Mouse (Mus musculus) MEL (cell line): ENCODE results near the gene Sec22b. TPM values are rescaled to one million over a fixed set of nuclear protein-coding genes. Genes with fewer than 3 reads are reported as not detected.

ENCODE experiments used
- DNase-seq: peaks from one replicate; pipeline ENCODE4 v3.0.0; 2011; ENCODE audit warnings: low read depth, low spot score
- H3K27ac ChIP-seq: 2 replicates; pipeline ENCODE4 v1.5.1; 2012; ENCODE audit warnings: low read depth, mild to moderate bottlenecking, control low read depth, low read length, moderate library complexity; ENCODE audit not compliant: control insufficient read depth
- H3K27me3 ChIP-seq, 2 experiments: fragments of 150-350 bp in 1 of 2; sonication (generic) in 1 of 2; 2 replicates each; pipeline ENCODE4 v1.6.1; 2012; ENCODE audit warnings: low read length in 2 of 2, mild to moderate bottlenecking in 2 of 2, improper control_type of control experiment in 1 of 2, moderate library complexity in 1 of 2; ENCODE audit not compliant: insufficient read depth in 2 of 2, control insufficient read depth in 1 of 2
- H3K36me3 ChIP-seq, 2 experiments: 2 replicates each; pipeline ENCODE4 v1.6.1; 2012 to 2014; ENCODE audit warnings: low read length in 2 of 2, improper control_type of control experiment in 1 of 2, inconsistent platforms in 1 of 2, mild to moderate bottlenecking in 1 of 2; ENCODE audit not compliant: insufficient read depth in 2 of 2, control insufficient read depth in 1 of 2
- H3K4me1 ChIP-seq, 2 experiments: fragments of 150-350 bp in 1 of 2; sonication (generic) in 1 of 2; 2 replicates each; pipeline ENCODE4 v1.6.1; 2012; ENCODE audit warnings: low read length in 2 of 2, improper control_type of control experiment in 1 of 2, mild to moderate bottlenecking in 1 of 2; ENCODE audit not compliant: insufficient read depth in 2 of 2, control insufficient read depth in 1 of 2
- H3K4me3 ChIP-seq, 2 experiments: fragments of 150-350 bp in 1 of 2; sonication (generic) in 1 of 2; 2 replicates each; pipeline ENCODE4 v1.5.1; 2012; ENCODE audit warnings: low read depth in 2 of 2, low read length in 2 of 2, mild to moderate bottlenecking in 2 of 2, moderate library complexity in 2 of 2, control low read depth in 1 of 2, improper control_type of control experiment in 1 of 2; ENCODE audit not compliant: control insufficient read depth in 1 of 2, insufficient read depth in 1 of 2
- H3K79me2 ChIP-seq: 2 replicates; pipeline ENCODE4 v1.6.1; 2012; ENCODE audit warnings: mild to moderate bottlenecking, low read length, moderate library complexity; ENCODE audit not compliant: control insufficient read depth, poor library complexity, insufficient read depth
- H3K9ac ChIP-seq: 2 replicates; pipeline ENCODE4 v1.6.1; 2012; ENCODE audit warnings: low read depth, mild to moderate bottlenecking, control low read depth, low read length, moderate library complexity; ENCODE audit not compliant: control insufficient read depth, poor library complexity, severe bottlenecking
- H3K9me3 ChIP-seq: fragments of 150-350 bp; sonication (generic); replicated peaks from 2 replicates; pipeline ENCODE4 v1.6.1; 2012; ENCODE audit warnings: mild to moderate bottlenecking, low read length, improper control_type of control experiment, moderate library complexity; ENCODE audit not compliant: insufficient read depth
- CHD1 ChIP-seq: IDR thresholded peaks from 2 replicates; pipeline ENCODE4 v1.6.1; 2012; ENCODE audit warnings: low read depth, mild to moderate bottlenecking, inconsistent platforms, low read length, improper control_type of control experiment
- CHD2 ChIP-seq: IDR thresholded peaks from 2 replicates; pipeline ENCODE4 v1.6.1; 2011; ENCODE audit warnings: low read length, improper control_type of control experiment
- CTCF ChIP-seq, 3 experiments: IDR thresholded peaks in 2 of 3; conservative IDR thresholded peaks in 1 of 3; 2 replicates each; pipeline ENCODE4 v1.5.1; 2011 to 2012; ENCODE audit warnings: low read length in 3 of 3, low read depth in 2 of 3, mild to moderate bottlenecking in 2 of 3, improper control_type of control experiment in 1 of 3, inconsistent platforms in 1 of 3, mixed read lengths in 1 of 3, moderate library complexity in 1 of 3; ENCODE audit not compliant: control insufficient read depth in 1 of 3, insufficient read depth in 1 of 3, poor library complexity in 1 of 3, severe bottlenecking in 1 of 3
- E2F4 ChIP-seq: IDR thresholded peaks from 2 replicates; pipeline ENCODE4 v1.6.1; 2011; ENCODE audit warnings: low read depth, low read length, improper control_type of control experiment, borderline replicate concordance
- ELF1 ChIP-seq: IDR thresholded peaks from 2 replicates; pipeline ENCODE4 v1.6.1; 2014; ENCODE audit warnings: low read depth, mild to moderate bottlenecking, inconsistent platforms, low read length, improper control_type of control experiment, moderate library complexity
- EP300 ChIP-seq, 2 experiments: IDR thresholded peaks; 2 replicates each; pipeline ENCODE4 v1.6.1; 2011; ENCODE audit warnings: improper control_type of control experiment in 2 of 2, low read length in 2 of 2, low read depth in 1 of 2, mild to moderate bottlenecking in 1 of 2
- ETS1 ChIP-seq: IDR thresholded peaks from 2 replicates; pipeline ENCODE4 v1.6.1; 2012; ENCODE audit warnings: low read depth, mild to moderate bottlenecking, inconsistent platforms, low read length, improper control_type of control experiment, moderate library complexity
- GATA1 ChIP-seq: IDR thresholded peaks from 2 replicates; pipeline ENCODE4 v1.6.1; 2011; ENCODE audit warnings: low read depth, low read length, improper control_type of control experiment
- HCFC1 ChIP-seq: IDR thresholded peaks from 2 replicates; pipeline ENCODE4 v1.6.1; 2012; ENCODE audit warnings: low read depth, mild to moderate bottlenecking, inconsistent platforms, low read length, improper control_type of control experiment, moderate library complexity
- JUND ChIP-seq: IDR thresholded peaks from 2 replicates; pipeline ENCODE4 v1.6.1; 2011; ENCODE audit warnings: low read depth, mild to moderate bottlenecking, improper control_type of control experiment, low read length
- MAFK ChIP-seq: IDR thresholded peaks from 2 replicates; pipeline ENCODE4 v1.6.1; 2011; ENCODE audit warnings: low read depth, mild to moderate bottlenecking, low read length, improper control_type of control experiment, borderline replicate concordance
- MAX ChIP-seq: IDR thresholded peaks from 2 replicates; pipeline ENCODE4 v1.6.1; 2011; ENCODE audit warnings: low read length, improper control_type of control experiment
- MEF2A ChIP-seq: IDR thresholded peaks from 2 replicates; pipeline ENCODE4 v1.6.1; 2014; ENCODE audit warnings: low read depth, mild to moderate bottlenecking, inconsistent platforms, low read length, improper control_type of control experiment; ENCODE audit not compliant: poor library complexity, insufficient replicate concordance, severe bottlenecking; ENCODE audit errors: extremely low read depth
- MXI1 ChIP-seq: IDR thresholded peaks from 2 replicates; pipeline ENCODE4 v1.6.1; 2011; ENCODE audit warnings: mild to moderate bottlenecking, low read depth, low read length, improper control_type of control experiment
- MYC ChIP-seq: IDR thresholded peaks from 2 replicates; pipeline ENCODE4 v1.6.1; 2011; ENCODE audit warnings: low read depth, mild to moderate bottlenecking, low read length, improper control_type of control experiment, moderate library complexity
- NELFE ChIP-seq: IDR thresholded peaks from 2 replicates; pipeline ENCODE4 v1.6.1; 2011; ENCODE audit warnings: low read depth, low read length, improper control_type of control experiment
- NRF1 ChIP-seq: IDR thresholded peaks from 2 replicates; pipeline ENCODE4 v1.6.1; 2014; ENCODE audit warnings: low read depth, mild to moderate bottlenecking, inconsistent platforms, low read length, improper control_type of control experiment, moderate library complexity; ENCODE audit not compliant: poor library complexity, insufficient read depth, severe bottlenecking
- POLR2A ChIP-seq, 2 experiments: IDR thresholded peaks; 2 replicates each; pipeline ENCODE4 v1.6.1; 2011 to 2012; ENCODE audit warnings: low read length in 2 of 2, mild to moderate bottlenecking in 2 of 2, control low read depth in 1 of 2, improper control_type of control experiment in 1 of 2, low read depth in 1 of 2, moderate library complexity in 1 of 2; ENCODE audit not compliant: control insufficient read depth in 1 of 2, insufficient read depth in 1 of 2, poor library complexity in 1 of 2
- POLR2AphosphoS2 ChIP-seq: IDR thresholded peaks from 2 replicates; pipeline ENCODE4 v1.6.1; 2011; ENCODE audit warnings: low read length, improper control_type of control experiment
- RAD21 ChIP-seq: IDR thresholded peaks from 2 replicates; pipeline ENCODE4 v1.6.1; 2011; ENCODE audit warnings: mild to moderate bottlenecking, low read depth, low read length, improper control_type of control experiment
- RCOR1 ChIP-seq: IDR thresholded peaks from 2 replicates; pipeline ENCODE4 v1.6.1; 2012; ENCODE audit warnings: low read depth, mild to moderate bottlenecking, inconsistent platforms, low read length, improper control_type of control experiment
- SIN3A ChIP-seq: IDR thresholded peaks from 2 replicates; pipeline ENCODE4 v1.6.1; 2012; ENCODE audit warnings: low read length, improper control_type of control experiment, inconsistent platforms
- SMC3 ChIP-seq: IDR thresholded peaks from 2 replicates; pipeline ENCODE4 v1.6.1; 2011; ENCODE audit warnings: low read depth, low read length, improper control_type of control experiment
- TAL1 ChIP-seq: IDR thresholded peaks from 2 replicates; pipeline ENCODE4 v1.6.1; 2012; ENCODE audit warnings: mild to moderate bottlenecking, inconsistent platforms, low read length, moderate library complexity, mixed read lengths
- TBP ChIP-seq: IDR thresholded peaks from 2 replicates; pipeline ENCODE4 v1.8.0; 2011; ENCODE audit warnings: low read depth, low read length, improper control_type of control experiment
- UBTF ChIP-seq: IDR thresholded peaks from 2 replicates; pipeline ENCODE4 v1.6.1; 2012; ENCODE audit warnings: low read depth, mild to moderate bottlenecking, inconsistent platforms, low read length, improper control_type of control experiment, moderate library complexity, borderline replicate concordance; ENCODE audit not compliant: insufficient read depth
- USF2 ChIP-seq, 2 experiments: IDR thresholded peaks; 2 replicates each; pipeline ENCODE4 v1.6.1; 2011 to 2012; ENCODE audit warnings: improper control_type of control experiment in 2 of 2, low read length in 2 of 2, borderline replicate concordance in 1 of 2, inconsistent platforms in 1 of 2, low read depth in 1 of 2, mild to moderate bottlenecking in 1 of 2; ENCODE audit not compliant: insufficient read depth in 1 of 2
- ZC3H11A ChIP-seq: IDR thresholded peaks from 2 replicates; pipeline ENCODE4 v1.6.1; 2012; ENCODE audit warnings: low read depth, mild to moderate bottlenecking, inconsistent platforms, low read length, improper control_type of control experiment
- polyA plus RNA-seq, 2 experiments: library from polyadenylated mRNA; stranded (reverse) in 1 of 2; unstranded in 1 of 2; fragments of >175 nt in 1 of 2; fragments of >200 nt in 1 of 2; gene quantifications; 2 replicates each; pipeline versions ENCODE4 v1.2.1 to v1.2.4; 2012; ENCODE audit warnings: low replicate concordance in 2 of 2, low read depth in 1 of 2; ENCODE audit not compliant: insufficient read length in 2 of 2, insufficient read depth in 1 of 2, missing spikeins in 1 of 2
- total RNA-seq: library from RNA; depleted of rRNA; stranded (reverse); fragments of 300-350 nt; gene quantifications from 2 replicates; pipeline ENCODE4 v1.2.3, GENCODE M21; 2012

Sec22b gene
- total and polyA plus RNA-seq, 3 experiments = 36.8 to 43.3 TPM; not detected in 1

DNA sequence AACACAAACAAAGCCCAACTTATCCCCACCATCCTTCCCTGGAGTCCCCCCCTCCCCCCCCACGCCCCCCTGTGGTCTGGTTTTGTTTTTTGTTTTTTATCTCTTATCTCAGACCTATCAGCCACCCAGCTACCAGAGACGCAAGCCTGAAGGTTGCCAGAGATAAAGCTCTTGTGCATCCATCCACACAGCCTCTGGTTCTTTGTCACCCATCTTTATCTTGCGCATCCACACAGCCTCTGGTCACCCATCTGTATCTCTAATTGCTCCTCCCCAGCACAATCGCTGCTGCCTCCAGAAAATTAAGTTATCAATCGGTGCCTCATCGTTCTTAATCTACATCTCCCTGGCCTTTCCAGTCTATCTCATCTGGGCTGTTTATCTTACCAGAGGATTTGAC, 10.8 kb upstream of the Sec22b start (continued):
- TF ChIP-seq E2F4 = no peak
- no peak for TF ChIP-seq MEF2A
- no peak for TF ChIP-seq UBTF
- no peak for TF ChIP-seq MAFK

DNA sequence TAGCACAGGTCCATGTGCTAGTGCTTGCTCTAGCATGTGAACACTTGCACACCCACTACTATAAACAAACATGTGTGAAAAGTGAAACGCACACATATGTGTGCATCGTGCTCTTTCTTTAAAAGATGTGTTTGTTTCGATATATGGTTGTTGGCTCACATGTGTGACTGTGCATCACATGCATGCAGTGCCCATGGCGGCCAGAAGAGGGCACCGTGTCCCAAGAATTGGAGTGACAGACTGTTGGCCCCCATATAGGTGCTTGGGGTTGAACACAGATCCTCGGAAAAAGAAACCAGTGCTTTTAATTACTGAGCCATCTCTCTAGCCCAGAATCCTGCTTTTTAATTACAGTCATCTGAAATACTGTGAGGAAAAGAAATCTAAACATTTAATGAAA, 6.3 kb upstream of the Sec22b start:
- no peaks in the 10 kb centered on the region for H3K36me3 ChIP-seq
- H3K9ac ChIP-seq = no peak overlapping the region
- no peak overlapping the region for H3K27ac ChIP-seq
- DNase-seq = peak; percentile 70
- H3K4me3 ChIP-seq = no peak overlapping the region
- H3K4me1 ChIP-seq = no peaks in the 10 kb centered on the region
- H3K9me3 ChIP-seq = no peaks in the 10 kb centered on the region
- H3K79me2 ChIP-seq = no peaks in the 10 kb centered on the region
- H3K27me3 ChIP-seq = no peaks in the 10 kb centered on the region
- no peak for TF ChIP-seq POLR2A (IDR thresholded peaks at IDR 0.05; ENCODE audit: control insufficient read depth in 1 of 2, insufficient read depth in 1 of 2, low read depth in 1 of 2, low read length in 2 of 2, poor library complexity in 1 of 2)
- TF ChIP-seq TBP = no peak
- no peak for TF ChIP-seq ELF1
- TF ChIP-seq ETS1 = no peak
- TF ChIP-seq GATA1 = no peak
- peak; percentile 90 for TF ChIP-seq RAD21
- TF ChIP-seq JUND = no peak
- TF ChIP-seq USF2 (IDR thresholded peaks at IDR 0.05; ENCODE audit: borderline replicate concordance in 1 of 2, insufficient read depth in 1 of 2, low read depth in 1 of 2, low read length in 2 of 2) = no peak
- TF ChIP-seq ZC3H11A = peak; percentile 71
- TF ChIP-seq EP300 (IDR thresholded peaks at IDR 0.05; ENCODE audit: low read depth in 1 of 2, low read length in 2 of 2) = no peak
- no peak for TF ChIP-seq CHD1
- TF ChIP-seq SIN3A = no peak
- TF ChIP-seq RCOR1 = no peak
- TF ChIP-seq TAL1 = no peak
- peak; percentile 83 for TF ChIP-seq SMC3
- no peak for TF ChIP-seq POLR2AphosphoS2
- no peak for TF ChIP-seq NELFE
- no peak for TF ChIP-seq HCFC1
- no peak for TF ChIP-seq MXI1
- 0 out of 2 replicates have a peak, but pooled peaks have one; percentile 23 for TF ChIP-seq MAX
- no peak for TF ChIP-seq NRF1
- TF ChIP-seq CHD2 = no peak
- TF ChIP-seq MYC = 0 out of 2 replicates have a peak, but pooled peaks have one; percentile 49
- TF ChIP-seq CTCF (IDR thresholded peaks at IDR 0.05 in 2 of 3, conservative IDR thresholded peaks at IDR 0.05 in 1 of 3; ENCODE audit: control insufficient read depth in 1 of 3, insufficient read depth in 1 of 3, low read depth in 2 of 3, low read length in 3 of 3, poor library complexity in 1 of 3, severe bottlenecking in 1 of 3) = peak; percentile 85 to 89 (median 88)
- TF ChIP-seq, all 39 proteins: peak for 6
